Mouse (Mus musculus) subcutaneous adipose tissue, adult 2 months (tissue): ENCODE results near the gene Cox15. TPM values are rescaled to one million over a fixed set of nuclear protein-coding genes. Genes with fewer than 3 reads are reported as not detected.

ENCODE experiments used
- polyA plus RNA-seq: library from polyadenylated mRNA; depleted of rRNA; stranded (reverse); fragments of >200 nt; gene quantifications from 2 replicates; pipeline ENCODE4 v1.2.3, GENCODE M21; 2012; ENCODE audit warnings: low replicate concordance; rRNA removed

The Cox15 gene
- 19.0 and 19.4 TPM in 2 replicates for polyA plus RNA-seq

GRCm38 (mm10) chr19:43752489-43753225 lies at the start of gene Cox15, which contains the start of gene Cutc:
Cox15 (minus strand) TSS chr19:43753000.
Cutc (plus strand) TSS chr19:43752996.

GRCm38 (mm10) chr19:43781980-43782379 lies 29.2 kb upstream of the Cox15 start, which contains the start of gene Abcc2:
Abcc2 (plus strand) TSS chr19:43782192.

GRCm38 (mm10) chr19:43689419-43690246 lies 63.2 kb downstream of the Cox15 start, which contains the start of gene Entpd7:
Entpd7 (plus strand) TSS chr19:43689672.

Other genes starting within 250 kb of the Cox15 start
- 9.5 and 26.1 TPM in 2 replicates for gene Got1, start 228.4 kb downstream of the Cox15 start, polyA plus RNA-seq
- not detected in 2 replicates for gene Nkx2-3, start 140.7 kb downstream of the Cox15 start, polyA plus RNA-seq
- 83.1 and 83.2 TPM in 2 replicates for gene Slc25a28, start 78.1 kb downstream of the Cox15 start, polyA plus RNA-seq
- 4.5 and 9.0 TPM in 2 replicates for gene Entpd7, start 63.3 kb downstream of the Cox15 start, polyA plus RNA-seq
- gene Cutc, start within 50 bp of the Cox15 start, polyA plus RNA-seq: 6.9 and 9.7 TPM in 2 replicates
- 0.23 and 0.36 TPM in 2 replicates for gene Abcc2, start 29.2 kb upstream of the Cox15 start, polyA plus RNA-seq
- 15.3 and 34.4 TPM in 2 replicates for gene Dnmbp, start 187.2 kb upstream of the Cox15 start, polyA plus RNA-seq
- 0.06 and 0.73 TPM in 2 replicates for gene Cpn1, start 233.6 kb upstream of the Cox15 start, polyA plus RNA-seq